Mouse (Mus musculus): Measurements from ENCODE around the gene Samsn1.

GRCm38 (mm10) chr16:75820963-75821362 is 201.1 kb downstream of the Samsn1 start:
- TF ChIP-seq CTCF (IDR thresholded peaks at IDR 0.05; ENCODE audit: borderline replicate concordance, control insufficient read depth, extremely low read depth, insufficient read depth, low read length, poor library complexity) (no peak), POLR2A (IDR thresholded peaks at IDR 0.05; ENCODE audit: control insufficient read depth, extremely low read depth, insufficient read depth, low read length, poor library complexity) (no peak)
